Mouse (Mus musculus) erythroblast, embryonic 14.5 days (primary cell): ENCODE results near the gene Kat7.

ENCODE experiments used
- GATA1 ChIP-seq: IDR thresholded peaks from 2 replicates; pipeline ENCODE4 v1.6.1; 2012; ENCODE audit warnings: low read length, inconsistent platforms, mixed read lengths
- TAL1 ChIP-seq: IDR thresholded peaks from 3 replicates; pipeline ENCODE4 v1.6.1; 2012; ENCODE audit warnings: low read length, inconsistent platforms, mixed read lengths

- no peak for TF ChIP-seq TAL1
- TF ChIP-seq GATA1, result no peak
Observed at GRCm38 (mm10) chr11:95309510-95310006, 488 bp downstream of the Kat7 start.
